Mouse (Mus musculus) neural tube, embryonic 14.5 days (tissue): ENCODE measurements at regions not wholly inside any gene's neighbourhood (a gene's known extent, or its start where the extent isn't known, plus 50 kb on each side); places are given as distances from the start of the nearest gene placed in this dataset.

Experiments
- ATAC-seq: fragments of 200-750 bp; cut with Nextera tagmentation; 2 replicates; pipeline ENCODE4 v1.8.0; 2017; ENCODE audit warnings: low read depth, mild to moderate bottlenecking, moderate TSS enrichment, moderate library complexity
- H3K27ac ChIP-seq: fragments of 300-500 bp; sonication (generic); 2 replicates; pipeline ENCODE4 v1.5.1; 2014; ENCODE audit warnings: low read depth, mild to moderate bottlenecking, control low read depth, low read length, moderate library complexity, mixed read lengths
- H3K27me3 ChIP-seq: fragments of 300-500 bp; sonication (generic); 2 replicates; pipeline ENCODE4 v1.6.1; 2014; ENCODE audit warnings: low read length; ENCODE audit not compliant: control insufficient read depth, insufficient read depth
- H3K36me3 ChIP-seq: fragments of 300-500 bp; sonication (generic); 2 replicates; pipeline ENCODE4 v1.6.1; 2014; ENCODE audit warnings: low read length, mixed read lengths; ENCODE audit not compliant: control insufficient read depth, insufficient read depth
- H3K4me1 ChIP-seq: fragments of 300-500 bp; sonication (generic); 2 replicates; pipeline ENCODE4 v1.6.1; 2014; ENCODE audit warnings: low read length; ENCODE audit not compliant: control insufficient read depth, insufficient read depth
- H3K4me2 ChIP-seq: fragments of 300-500 bp; sonication (generic); 2 replicates; pipeline ENCODE4 v1.6.1; 2014; ENCODE audit warnings: mild to moderate bottlenecking, low read depth, low read length, control low read depth
- H3K4me3 ChIP-seq: fragments of 300-500 bp; sonication (generic); 2 replicates; pipeline ENCODE4 v1.5.1; 2014; ENCODE audit warnings: low read depth, low read length, control low read depth, mixed read lengths
- H3K9ac ChIP-seq: fragments of 300-500 bp; sonication (generic); replicated peaks from 2 replicates; pipeline ENCODE4 v1.6.1; 2014; ENCODE audit warnings: low read depth, mild to moderate bottlenecking, control low read depth, low read length, mixed read lengths
- H3K9me3 ChIP-seq: fragments of 300-500 bp; sonication (generic); 2 replicates; pipeline ENCODE4 v1.6.1; 2016; ENCODE audit warnings: low read length; ENCODE audit not compliant: control insufficient read depth
- WGBS: fragments of 180-500 bp; shearing (Covaris S2); extraction: QIAGEN DNeasy Blood & Tissue Kit; methylation state at CpG from one replicate; pipeline ENCODE4 v1.1.7; 2014; 5-methylcytosine and 5-hydroxymethylcytosine counted together

DNA sequence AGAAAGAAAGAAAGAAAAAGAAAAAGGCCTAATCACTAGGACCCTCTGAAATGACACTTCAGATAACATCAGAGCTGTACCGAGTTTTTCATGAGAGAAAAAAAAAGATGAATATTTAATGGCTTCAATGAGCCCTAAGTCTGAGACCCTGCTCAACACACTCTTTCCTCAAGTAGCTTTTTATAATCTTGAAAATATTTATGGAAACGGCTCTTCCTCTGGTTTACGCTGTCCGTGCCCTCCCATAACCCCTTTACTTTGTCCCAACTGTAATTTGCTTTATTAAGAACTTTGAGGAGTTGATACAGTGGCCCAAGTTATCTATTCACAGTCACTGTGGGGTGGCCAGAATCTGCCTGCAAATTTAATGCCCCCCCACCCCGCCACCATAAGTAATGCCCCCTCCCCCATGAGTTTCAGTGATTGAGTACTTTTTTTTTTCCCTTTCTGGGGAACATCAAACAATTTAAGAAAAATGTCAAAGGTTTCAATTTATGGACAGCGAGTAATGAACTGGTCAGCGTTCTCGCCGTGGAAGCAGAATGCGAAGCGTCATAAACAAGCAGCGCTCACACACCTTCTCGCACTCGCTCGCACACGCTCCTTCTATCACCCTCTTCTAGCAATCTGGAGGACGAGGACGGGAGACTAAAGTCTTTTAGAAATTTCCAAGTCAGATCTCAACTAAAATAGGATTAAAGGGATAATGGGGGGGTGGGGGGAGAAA, 316.3 kb downstream of the Med13l start:
- H3K9me3 ChIP-seq = no peaks in the 10 kb centered on the region
- ATAC-seq = no peak
- no peak overlapping the region for H3K27ac ChIP-seq
- WGBS = 7% methylated on average over 18 of the region's 18 CpGs
- no peaks in the 10 kb centered on the region for H3K36me3 ChIP-seq
- H3K27me3 ChIP-seq = peaks cover 20% of the 10 kb centered on the region
- no peak overlapping the region for H3K4me2 ChIP-seq
- no peaks in the 10 kb centered on the region for H3K4me1 ChIP-seq
- H3K9ac ChIP-seq = no peak overlapping the region
- no peak overlapping the region for H3K4me3 ChIP-seq

DNA sequence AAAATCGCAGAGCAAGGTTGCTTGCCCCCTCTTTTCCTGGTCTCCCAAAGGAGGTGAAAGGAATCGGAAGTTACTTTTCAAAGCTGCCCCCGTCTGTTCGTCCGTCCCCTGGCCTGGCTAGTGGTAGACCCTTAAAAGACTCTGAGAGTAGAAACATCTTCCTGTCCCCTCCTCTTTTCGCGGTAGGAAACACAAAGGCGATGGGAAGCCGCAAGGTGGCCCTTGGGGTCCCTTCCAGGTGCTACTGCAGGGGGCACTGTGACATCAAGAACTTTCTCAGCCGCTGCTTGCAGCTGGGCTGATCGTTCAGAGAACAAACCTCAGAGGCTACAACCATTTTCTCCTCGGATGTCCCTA, 316.8 kb downstream of the Med13l start:
- H3K4me1 ChIP-seq = no peaks in the 10 kb centered on the region
- H3K9me3 ChIP-seq = no peaks in the 10 kb centered on the region
- H3K27ac ChIP-seq = no peak overlapping the region
- no peak for ATAC-seq
- H3K36me3 ChIP-seq = no peaks in the 10 kb centered on the region
- no peak overlapping the region for H3K4me3 ChIP-seq
- H3K27me3 ChIP-seq = peaks cover 20% of the 10 kb centered on the region
- no peak overlapping the region for H3K4me2 ChIP-seq
- H3K9ac ChIP-seq = no peak overlapping the region
- 0% methylated on average over 12 of the region's 12 CpGs for WGBS

DNA sequence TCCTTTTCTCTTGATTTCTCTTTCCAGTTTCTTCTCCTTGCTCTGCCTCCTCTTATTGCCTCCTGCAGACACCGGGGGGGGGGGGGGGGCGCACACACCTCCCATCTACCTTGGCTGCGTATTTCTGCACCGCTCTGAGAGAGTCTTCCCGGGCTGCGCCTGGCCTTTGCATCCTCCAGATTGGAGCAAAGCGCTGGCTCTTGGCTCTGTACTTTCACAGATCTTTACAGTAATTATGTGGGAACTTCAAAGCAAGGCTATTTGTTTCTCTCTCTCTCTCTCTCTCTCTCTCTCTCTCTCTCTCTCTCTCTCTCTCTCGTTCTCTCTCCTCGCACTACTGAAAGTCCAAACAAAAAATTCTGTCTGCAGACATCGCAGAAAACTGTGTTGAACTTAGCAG, 317.4 kb downstream of the Med13l start:
- Histone ChIP-seq H3K9ac (no peak overlapping the region), H3K4me1 (no peaks in the 10 kb centered on the region), H3K4me2 (no peak overlapping the region), H3K27me3 (peaks cover 20% of the 10 kb centered on the region), H3K27ac (no peak overlapping the region), H3K4me3 (no peak overlapping the region), H3K36me3 (no peaks in the 10 kb centered on the region), H3K9me3 (no peaks in the 10 kb centered on the region)
- WGBS = 23% methylated on average over 8 of the region's 10 CpGs
- ATAC-seq = no peak

DNA sequence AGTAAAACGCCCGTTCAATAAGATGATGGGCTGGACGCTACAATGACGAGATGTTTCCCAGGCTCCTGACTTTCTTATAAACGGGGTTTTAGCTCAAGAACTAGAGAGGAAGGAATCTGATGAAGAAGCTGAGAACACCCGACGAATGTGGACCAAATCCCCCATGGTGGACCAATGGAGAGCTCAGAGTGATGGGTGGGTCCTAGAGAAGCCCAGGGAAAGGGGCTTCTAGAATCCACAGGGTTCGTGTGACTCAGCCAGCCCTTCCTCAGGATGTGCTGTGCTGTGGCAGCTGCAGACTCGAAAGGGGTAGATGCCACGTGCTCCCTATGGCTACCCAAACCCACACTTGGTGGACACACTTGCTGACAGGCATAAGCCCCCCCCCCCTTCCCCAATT, 318.2 kb downstream of the Med13l start:
- H3K4me2 ChIP-seq = no peak overlapping the region
- no peaks in the 10 kb centered on the region for H3K9me3 ChIP-seq
- H3K27me3 ChIP-seq = peaks cover 20% of the 10 kb centered on the region
- no peak overlapping the region for H3K9ac ChIP-seq
- no peak overlapping the region for H3K27ac ChIP-seq
- H3K4me3 ChIP-seq = no peak overlapping the region
- H3K4me1 ChIP-seq = no peaks in the 10 kb centered on the region
- H3K36me3 ChIP-seq = no peaks in the 10 kb centered on the region
- WGBS = 34% methylated on average over 10 of the region's 10 CpGs
- no peak for ATAC-seq

DNA sequence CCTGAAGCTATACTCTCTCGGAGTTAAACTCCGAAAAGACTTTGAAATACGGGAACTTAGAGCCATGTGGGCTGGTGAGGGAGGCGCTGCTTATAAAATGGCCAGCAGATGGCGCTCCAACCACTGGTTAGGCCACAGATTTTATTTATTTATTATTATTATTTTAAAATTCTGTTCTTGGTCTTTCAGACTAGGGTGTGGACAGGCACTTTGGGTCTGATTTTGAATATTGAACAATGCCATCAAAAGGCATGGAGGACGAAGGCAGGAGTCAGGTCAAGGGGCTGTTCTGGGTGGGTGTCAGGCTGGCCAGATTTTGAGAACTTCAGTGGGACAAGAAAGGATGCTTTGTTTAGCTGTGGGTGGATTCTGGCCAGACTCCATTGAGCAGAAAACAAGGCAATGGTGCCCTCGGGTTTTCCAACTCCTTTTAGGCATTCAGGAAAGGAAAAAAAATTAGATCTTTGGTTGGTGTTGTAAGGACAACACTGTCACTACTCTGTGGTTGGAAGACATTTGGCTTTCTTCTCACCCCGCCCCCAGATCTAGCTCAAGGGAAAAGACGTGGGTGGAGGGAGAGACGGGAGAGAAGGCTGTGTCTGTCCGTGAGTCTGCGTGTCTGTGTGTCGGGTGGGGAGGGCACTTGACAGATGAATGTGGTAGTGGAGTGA, 319.5 kb downstream of the Med13l start:
- 19% methylated on average over 13 of the region's 13 CpGs for WGBS
- no peaks in the 10 kb centered on the region for H3K36me3 ChIP-seq
- H3K27me3 ChIP-seq = peaks cover 20% of the 10 kb centered on the region
- H3K4me1 ChIP-seq = no peaks in the 10 kb centered on the region
- 0 out of 2 replicates have a peak overlapping the region, but pooled peaks have one; percentile 6 for H3K4me2 ChIP-seq
- no peak overlapping the region for H3K4me3 ChIP-seq
- no peak overlapping the region for H3K9ac ChIP-seq
- H3K27ac ChIP-seq = no peak overlapping the region
- ATAC-seq = peak; percentile 49; the same call in 1 of the 2 replicates
- H3K9me3 ChIP-seq = no peaks in the 10 kb centered on the region

DNA sequence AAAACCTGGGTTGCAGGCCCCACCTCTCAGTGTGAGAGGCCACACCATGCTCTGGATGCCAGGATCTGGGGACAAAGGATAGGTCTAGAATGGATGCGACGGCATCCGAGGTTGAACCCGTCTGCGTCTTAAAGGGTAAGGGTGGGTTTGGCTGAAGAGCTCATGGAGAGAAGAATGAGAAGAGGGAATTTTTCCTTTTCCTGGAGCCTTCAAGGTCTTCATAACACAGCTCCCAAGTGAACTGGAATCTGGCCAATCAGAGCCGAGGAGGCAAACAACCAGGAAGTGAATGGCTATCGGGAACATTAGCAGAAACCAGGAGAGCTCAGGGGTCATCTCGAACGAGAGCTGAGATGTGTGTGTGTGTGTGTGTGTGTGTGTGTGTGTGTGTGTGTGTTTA, 320.1 kb downstream of the Med13l start:
- no peak for ATAC-seq
- Histone ChIP-seq H3K27me3 (peaks cover 17% of the 10 kb centered on the region), H3K27ac (no peak overlapping the region), H3K36me3 (no peaks in the 10 kb centered on the region), H3K4me3 (no peak overlapping the region), H3K4me2 (0 out of 2 replicates have a peak overlapping the region, but pooled peaks have one; percentile 6), H3K4me1 (no peaks in the 10 kb centered on the region), H3K9me3 (no peaks in the 10 kb centered on the region), H3K9ac (no peak overlapping the region)
- 73% methylated on average over 9 of the region's 9 CpGs for WGBS

DNA sequence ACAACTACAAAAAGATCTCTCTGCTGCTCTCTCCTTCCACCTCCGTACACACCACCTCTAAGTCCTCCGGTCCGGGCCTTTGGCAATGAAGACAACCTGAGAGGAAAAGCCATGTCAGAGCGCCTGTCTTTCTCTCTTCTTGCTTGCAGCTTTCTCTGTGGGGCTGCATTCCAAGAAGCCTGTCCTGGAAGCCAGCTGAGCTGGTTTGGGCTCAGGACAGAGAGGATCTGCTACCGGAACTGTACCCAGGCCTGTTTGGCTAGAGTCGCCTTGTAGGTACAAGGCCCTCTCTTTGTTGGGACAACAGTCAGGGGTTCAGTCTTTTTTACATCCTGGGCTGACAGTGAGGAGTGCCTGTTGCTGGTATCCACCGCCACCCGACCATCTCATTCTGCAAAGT, 321.4 kb downstream of the Med13l start:
- Histone ChIP-seq H3K4me1 (no peaks in the 10 kb centered on the region), H3K4me3 (no peak overlapping the region), H3K9me3 (no peaks in the 10 kb centered on the region), H3K36me3 (no peaks in the 10 kb centered on the region), H3K4me2 (no peak overlapping the region), H3K27ac (no peak overlapping the region), H3K27me3 (peaks cover 13% of the 10 kb centered on the region), H3K9ac (no peak overlapping the region)
- 96% methylated on average over 8 of the region's 8 CpGs for WGBS
- no peak for ATAC-seq

DNA sequence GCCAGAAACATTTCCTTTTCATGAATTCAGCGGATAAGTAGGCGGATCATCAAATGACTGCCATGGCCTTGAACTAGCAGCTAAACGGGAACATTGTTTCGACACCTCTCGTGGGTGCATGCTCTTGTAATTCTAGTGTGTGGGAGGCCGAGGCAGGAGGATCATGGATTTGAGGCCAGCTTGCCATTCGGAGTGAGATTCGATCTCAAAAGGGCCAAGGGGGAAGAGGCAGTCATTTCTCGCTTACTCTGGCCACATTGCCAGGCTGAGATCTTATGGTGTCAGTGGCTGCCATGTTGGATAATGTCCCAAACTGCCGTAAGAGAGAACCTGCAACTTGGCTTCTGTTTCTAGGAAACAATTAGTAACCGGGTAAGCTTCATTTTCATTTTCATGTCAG, 327.7 kb downstream of the Med13l start:
- no peak overlapping the region for H3K9ac ChIP-seq
- H3K27me3 ChIP-seq = no peaks in the 10 kb centered on the region
- no peak for ATAC-seq
- H3K36me3 ChIP-seq = no peaks in the 10 kb centered on the region
- H3K4me3 ChIP-seq = no peak overlapping the region
- H3K4me1 ChIP-seq = no peaks in the 10 kb centered on the region
- H3K27ac ChIP-seq = no peak overlapping the region
- H3K9me3 ChIP-seq = no peaks in the 10 kb centered on the region
- 93% methylated on average over 11 of the region's 11 CpGs for WGBS
- H3K4me2 ChIP-seq = no peak overlapping the region

DNA sequence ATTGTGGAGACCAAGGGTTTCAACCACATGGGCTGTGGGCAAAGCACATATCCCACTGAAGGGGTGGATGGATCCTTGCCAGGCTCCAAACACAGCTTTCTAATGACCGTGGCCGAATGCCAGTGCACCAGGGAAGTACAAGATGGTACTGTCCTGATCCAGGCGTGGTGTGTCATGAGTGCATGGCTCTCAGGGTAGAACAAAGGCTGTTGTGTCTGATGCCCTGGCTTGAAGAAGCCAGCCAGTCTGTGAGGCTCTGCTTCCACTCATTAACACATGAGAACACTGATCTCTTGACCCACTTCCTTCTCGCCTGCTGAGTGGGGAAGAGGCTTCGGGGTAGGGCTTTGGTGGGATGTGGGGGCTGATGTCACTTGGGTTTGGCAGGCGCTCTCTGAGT, 330.7 kb downstream of the Med13l start:
- peak; percentile 74; the same call in 1 of the 2 replicates for ATAC-seq
- WGBS = 70% methylated on average over 6 of the region's 6 CpGs

More for the DNA sequence above, 330.7 kb downstream of the Med13l start:
- Histone ChIP-seq H3K4me3 (no peak overlapping the region), H3K9ac (no peak overlapping the region), H3K4me1 (no peaks in the 10 kb centered on the region), H3K9me3 (no peaks in the 10 kb centered on the region), H3K36me3 (no peaks in the 10 kb centered on the region), H3K27ac (no peak overlapping the region), H3K27me3 (no peaks in the 10 kb centered on the region), H3K4me2 (no peak overlapping the region)
